Mouse (Mus musculus) spleen, adult 2 months (tissue): ENCODE measurements around the gene Gpa33.
A peak's percentile ranks its signal among the peaks of the same experiment; 100 is the strongest.

Experiments
- CTCF ChIP-seq: fragments of 200-500 bp; IDR thresholded peaks from 2 replicates; pipeline ENCODE4 v1.5.1; 2011; ENCODE audit warnings: mild to moderate bottlenecking, inconsistent platforms; ENCODE audit not compliant: insufficient read depth, insufficient read length, insufficient replicate concordance; ENCODE audit errors: extremely low read depth
- POLR2A ChIP-seq: fragments of 200-500 bp; IDR thresholded peaks from 2 replicates; pipeline ENCODE4 v1.6.1; 2011; ENCODE audit warnings: low read depth, low read length, inconsistent platforms

GRCm38 (mm10) chr1:166154162-166155112 lies 24.4 kb downstream of the Gpa33 start:
- TF ChIP-seq CTCF (peak; percentile 97), POLR2A (no peak)
